In genomic region chr7:27315958-27316357, GRCm38 (mm10) we compare ENCODE assay signal across 10 mouse cellular contexts. TPM values are rescaled to one million over a fixed set of nuclear protein-coding genes. Genes with fewer than 3 reads are reported as not detected.
DNase-seq lines count a peak whose midpoint lies in the region; ATAC-seq and TF ChIP-seq lines count a peak whose summit lies in the region.
"Had no signal": no experiment of that assay in that cellular context is flagged by ENCODE, and none has a peak within 500 bp of the region (broad histone marks: within the 10 kb centered on the region; RNA-seq: fewer than 3 reads in every experiment).

No protein-coding gene starts in this region.

- no peak overlapping the region for H3ac ChIP-seq in myocyte (ENCODE audit: control insufficient read depth, insufficient read length)

- H3K27ac ChIP-seq in hindbrain, embryonic 12.5 days: no peak overlapping the region
- H3K27ac ChIP-seq in hindbrain, embryonic 13.5 days: no peak overlapping the region
- H3K27ac ChIP-seq in embryonic facial prominence, embryonic 14.5 days (replicated peaks; ENCODE audit: low read depth, low read length): no peak overlapping the region
- H3K27ac ChIP-seq in hindbrain, embryonic 16.5 days (ENCODE audit: low read depth, low read length): no peak overlapping the region
- H3K27ac ChIP-seq: macrophage had no signal

- 24% methylated on average over 7 of the region's 7 CpGs for WGBS in hindbrain, embryonic 12.5 days
- 20% methylated on average over 7 of the region's 7 CpGs for WGBS in hindbrain, embryonic 13.5 days
- WGBS in embryonic facial prominence, embryonic 14.5 days: 21% methylated on average over 7 of the region's 7 CpGs
- 18% methylated on average over 7 of the region's 7 CpGs for WGBS in hindbrain, embryonic 16.5 days

- intact Hi-C loops in left cerebral cortex, postnatal 36 days (cut with DNase I): no loop called here

- peaks cover 18% of the 10 kb centered on the region for H3K9me3 ChIP-seq in hindbrain, embryonic 12.5 days (replicated peaks)
- peaks cover 11% of the 10 kb centered on the region; the same call in 1 of the 2 replicates for H3K9me3 ChIP-seq in hindbrain, embryonic 13.5 days
- peaks cover 12% of the 10 kb centered on the region; the same call in 1 of the 2 replicates for H3K9me3 ChIP-seq in embryonic facial prominence, embryonic 14.5 days (ENCODE audit: control insufficient read depth, low read length)
- H3K9me3 ChIP-seq in hindbrain, embryonic 16.5 days (ENCODE audit: control insufficient read depth, low read length): peaks cover 11% of the 10 kb centered on the region; the same call in 1 of the 2 replicates

- 0 out of 2 replicates have a peak, but pooled peaks cover 7% of the 10 kb centered on the region for H3K4me1 ChIP-seq in hindbrain, embryonic 12.5 days
- no peaks in the 10 kb centered on the region for H3K4me1 ChIP-seq in hindbrain, embryonic 13.5 days (replicated peaks)
- H3K4me1 ChIP-seq in embryonic facial prominence, embryonic 14.5 days (ENCODE audit: control insufficient read depth, insufficient read depth, low read length): no peaks in the 10 kb centered on the region
- no peaks in the 10 kb centered on the region for H3K4me1 ChIP-seq in hindbrain, embryonic 16.5 days (ENCODE audit: control insufficient read depth, insufficient read depth, low read depth, low read length)

- no peak for TF ChIP-seq POLR2A in myocyte (IDR thresholded peaks at IDR 0.05; ENCODE audit: insufficient read length, low read depth)

- no peak overlapping the region for H3K9ac ChIP-seq in hindbrain, embryonic 12.5 days
- no peak overlapping the region for H3K9ac ChIP-seq in hindbrain, embryonic 13.5 days
- no peak overlapping the region for H3K9ac ChIP-seq in embryonic facial prominence, embryonic 14.5 days (ENCODE audit: low read depth, low read length)
- H3K9ac ChIP-seq in hindbrain, embryonic 16.5 days (ENCODE audit: low read depth, low read length): no peak overlapping the region

- H3K27me3 ChIP-seq in hindbrain, embryonic 12.5 days: peaks cover 5% of the 10 kb centered on the region
- peaks cover 11% of the 10 kb centered on the region for H3K27me3 ChIP-seq in hindbrain, embryonic 13.5 days
- H3K27me3 ChIP-seq in embryonic facial prominence, embryonic 14.5 days (replicated peaks; ENCODE audit: control insufficient read depth, insufficient read depth, low read length): no peaks in the 10 kb centered on the region
- H3K27me3 ChIP-seq in hindbrain, embryonic 16.5 days (replicated peaks; ENCODE audit: control insufficient read depth, insufficient read depth, low read length): peaks cover 2% of the 10 kb centered on the region; the same call in 1 of the 2 replicates
- H3K27me3 ChIP-seq in myocyte (ENCODE audit: control insufficient read depth, insufficient read depth, insufficient read length): no peaks in the 10 kb centered on the region

- H3K79me2 ChIP-seq in myocyte (ENCODE audit: control insufficient read depth, insufficient read depth): no peaks in the 10 kb centered on the region

- H3K36me3 ChIP-seq in hindbrain, embryonic 12.5 days: no peaks in the 10 kb centered on the region
- H3K36me3 ChIP-seq in hindbrain, embryonic 13.5 days: peaks cover 4% of the 10 kb centered on the region; the same call in 1 of the 2 replicates
- peaks cover 33% of the 10 kb centered on the region for H3K36me3 ChIP-seq in embryonic facial prominence, embryonic 14.5 days (ENCODE audit: control insufficient read depth, insufficient read depth, low read length)
- peaks cover 8% of the 10 kb centered on the region; the same call in 1 of the 2 replicates for H3K36me3 ChIP-seq in hindbrain, embryonic 16.5 days (ENCODE audit: control insufficient read depth, insufficient read depth, low read length)
- H3K36me3 ChIP-seq in myocyte (ENCODE audit: control insufficient read depth, insufficient read depth): no peaks in the 10 kb centered on the region
- H3K36me3 ChIP-seq: G1E had no signal

- ATAC-seq in hindbrain, embryonic 12.5 days (ENCODE audit: low FRiP score): 0 out of 2 replicates have a peak, but pooled peaks have one; percentile 35
- ATAC-seq in hindbrain, embryonic 13.5 days (ENCODE audit: low FRiP score): no peak
- ATAC-seq in embryonic facial prominence, embryonic 14.5 days (ENCODE audit: low read depth): peak; percentile 93
- ATAC-seq in hindbrain, embryonic 16.5 days: peak; percentile 84

- DNase-seq in embryonic facial prominence, embryonic 14.5 days (ENCODE audit: low spot score): peak; percentile 87
- DNase-seq in spleen, postnatal 14 days (ENCODE audit: low spot score in 2 of 2): no peak
- DNase-seq in left cerebral cortex, postnatal 36 days (ENCODE audit: low spot score in 2 of 2): no peak
- DNase-seq in left cerebral cortex, adult 11 months (ENCODE audit: low spot score): no peak

- no peak overlapping the region for H3K4me2 ChIP-seq in hindbrain, embryonic 12.5 days (replicated peaks)
- H3K4me2 ChIP-seq in hindbrain, embryonic 13.5 days: no peak overlapping the region
- no peak overlapping the region for H3K4me2 ChIP-seq in embryonic facial prominence, embryonic 14.5 days (ENCODE audit: low read depth, low read length)
- no peak overlapping the region for H3K4me2 ChIP-seq in hindbrain, embryonic 16.5 days (ENCODE audit: low read length)
- H3K4me2 ChIP-seq in myocyte (ENCODE audit: low read depth): no peak overlapping the region

- H3K4me3 ChIP-seq in hindbrain, embryonic 12.5 days: no peak overlapping the region
- H3K4me3 ChIP-seq in hindbrain, embryonic 13.5 days: no peak overlapping the region
- no peak overlapping the region for H3K4me3 ChIP-seq in embryonic facial prominence, embryonic 14.5 days (ENCODE audit: low read depth, low read length)
- no peak overlapping the region for H3K4me3 ChIP-seq in hindbrain, embryonic 16.5 days (ENCODE audit: low read length)
- no peak overlapping the region for H3K4me3 ChIP-seq in myocyte

TF ChIP-seq in myocyte, 11 proteins besides CTCF, POLR2A, EP300 and RAD21:
- TF ChIP-seq E2F4 (IDR thresholded peaks at IDR 0.05; ENCODE audit: insufficient read depth) (no peak), REST (IDR thresholded peaks at IDR 0.05; ENCODE audit: insufficient read depth, insufficient read length) (no peak), SRF (IDR thresholded peaks at IDR 0.05; ENCODE audit: control insufficient read depth, insufficient read length, low read depth) (no peak), MAX (IDR thresholded peaks at IDR 0.05; ENCODE audit: low read depth) (no peak), MYOD1 (IDR thresholded peaks at IDR 0.05; ENCODE audit: control insufficient read depth in 1 of 3, insufficient read length in 2 of 3, low read depth in 2 of 3) (peak; percentile 86 to 97 (median 94)), MYOG (IDR thresholded peaks at IDR 0.05; ENCODE audit: control insufficient read depth in 1 of 3, insufficient read depth in 1 of 3, insufficient read length in 2 of 3, low read depth in 2 of 3) (peak; percentile 66 to 93 (median 81)), CEBPB (IDR thresholded peaks at IDR 0.05; ENCODE audit: insufficient read depth, poor library complexity, severe bottlenecking) (no peak), TCF12 (IDR thresholded peaks at IDR 0.05; ENCODE audit: insufficient read depth, poor library complexity, severe bottlenecking) (peak; percentile 45)

RNA-seq across cellular contexts. Expression of gene Ltbp4, which starts 21.5 kb away (rescaled TPM):
- 8.7 and 8.9 TPM in 2 replicates for polyA plus RNA-seq in hindbrain, embryonic 12.5 days (2016; fragmentation: Nextera tagmentation; extraction: Ambion mirVana)
- 5.4 and 6.0 TPM in 2 replicates for polyA plus RNA-seq in hindbrain, embryonic 13.5 days (2015; fragmentation: Nextera tagmentation; extraction: Ambion mirVana)
- polyA plus RNA-seq in embryonic facial prominence, embryonic 14.5 days (2014; fragmentation: Nextera tagmentation; extraction: Ambion mirVana): 74.2 and 74.8 TPM in 2 replicates
- polyA plus RNA-seq in hindbrain, embryonic 16.5 days (2015; fragmentation: Nextera tagmentation; extraction: Ambion mirVana): 14.1 and 17.2 TPM in 2 replicates
- polyA plus RNA-seq in myocyte (2012; fragmentation: generic; extraction: Trizol): 32.5 TPM
- total RNA-seq in left cerebral cortex, postnatal 36 days (2021): 10 to 100 TPM; 36.3 to 50.7 TPM
- polyA plus RNA-seq: macrophage had no signal

RNA-seq across cellular contexts. Expression of gene Shkbp1, which starts 39.9 kb away (rescaled TPM):
- polyA plus RNA-seq in hindbrain, embryonic 12.5 days (2016; fragmentation: Nextera tagmentation; extraction: Ambion mirVana): 72.4 and 76.2 TPM in 2 replicates
- 61.8 and 62.5 TPM in 2 replicates for polyA plus RNA-seq in hindbrain, embryonic 13.5 days (2015; fragmentation: Nextera tagmentation; extraction: Ambion mirVana)
- 26.5 and 30.3 TPM in 2 replicates for polyA plus RNA-seq in embryonic facial prominence, embryonic 14.5 days (2014; fragmentation: Nextera tagmentation; extraction: Ambion mirVana)
- 31.6 and 38.0 TPM in 2 replicates for polyA plus RNA-seq in hindbrain, embryonic 16.5 days (2015; fragmentation: Nextera tagmentation; extraction: Ambion mirVana)
- polyA plus RNA-seq in myocyte (2012; fragmentation: generic; extraction: Trizol): 18.4 TPM
- total RNA-seq in left cerebral cortex, postnatal 36 days (2021): 10 to 100 TPM; 12.4 to 35.7 TPM

RNA-seq across cellular contexts. Expression of gene Gm20479, which starts 41.3 kb away (rescaled TPM):
- 0.43 and 0.59 TPM in 2 replicates for polyA plus RNA-seq in hindbrain, embryonic 12.5 days (2016; fragmentation: Nextera tagmentation; extraction: Ambion mirVana)
- not detected in 2 replicates for polyA plus RNA-seq in hindbrain, embryonic 13.5 days (2015; fragmentation: Nextera tagmentation; extraction: Ambion mirVana)
- not detected in 2 replicates for polyA plus RNA-seq in embryonic facial prominence, embryonic 14.5 days (2014; fragmentation: Nextera tagmentation; extraction: Ambion mirVana)
- not detected in 2 replicates for polyA plus RNA-seq in hindbrain, embryonic 16.5 days (2015; fragmentation: Nextera tagmentation; extraction: Ambion mirVana)
- 0.11 TPM for polyA plus RNA-seq in myocyte (2012; fragmentation: generic; extraction: Trizol)
- total RNA-seq in left cerebral cortex, postnatal 36 days (2021): not detected
- total RNA-seq: G1E had no signal
- polyA plus RNA-seq: macrophage had no signal

RNA-seq across cellular contexts. Expression of gene Numbl, which starts 57.7 kb away (rescaled TPM):
- polyA plus RNA-seq in hindbrain, embryonic 12.5 days (2016; fragmentation: Nextera tagmentation; extraction: Ambion mirVana): 60.2 and 63.0 TPM in 2 replicates
- polyA plus RNA-seq in hindbrain, embryonic 13.5 days (2015; fragmentation: Nextera tagmentation; extraction: Ambion mirVana): 48.4 and 49.6 TPM in 2 replicates
- polyA plus RNA-seq in embryonic facial prominence, embryonic 14.5 days (2014; fragmentation: Nextera tagmentation; extraction: Ambion mirVana): 25.1 and 28.4 TPM in 2 replicates
- 54.4 and 59.5 TPM in 2 replicates for polyA plus RNA-seq in hindbrain, embryonic 16.5 days (2015; fragmentation: Nextera tagmentation; extraction: Ambion mirVana)
- polyA plus RNA-seq in myocyte (2012; fragmentation: generic; extraction: Trizol): 28.8 TPM
- total RNA-seq in left cerebral cortex, postnatal 36 days (2021): 100 to 1,000 TPM; 107 to 127 TPM
